Mouse (Mus musculus) kidney, adult 2 months (tissue): Measurements from ENCODE around the gene Tmem63c.

Experiments
- CTCF ChIP-seq: fragments of 200-500 bp; conservative IDR thresholded peaks from 2 replicates; pipeline ENCODE4 v1.5.1; 2011; ENCODE audit warnings: low read depth, mild to moderate bottlenecking, control low read depth, low read length, moderate library complexity, mixed read lengths; ENCODE audit not compliant: insufficient read depth, insufficient read length
- POLR2A ChIP-seq: fragments of 200-500 bp; IDR thresholded peaks from one replicate; pipeline ENCODE4 v1.6.1; 2011; ENCODE audit warnings: low read depth, low read length, control low read depth

- TF ChIP-seq CTCF, result no peak
- no peak for TF ChIP-seq POLR2A
Observed at GRCm38 (mm10) chr12:87093249-87093648, 72.1 kb downstream of the Tmem63c start.
